Comparison of ENCODE assay signal across 24 mouse cellular contexts in the genomic region with DNA sequence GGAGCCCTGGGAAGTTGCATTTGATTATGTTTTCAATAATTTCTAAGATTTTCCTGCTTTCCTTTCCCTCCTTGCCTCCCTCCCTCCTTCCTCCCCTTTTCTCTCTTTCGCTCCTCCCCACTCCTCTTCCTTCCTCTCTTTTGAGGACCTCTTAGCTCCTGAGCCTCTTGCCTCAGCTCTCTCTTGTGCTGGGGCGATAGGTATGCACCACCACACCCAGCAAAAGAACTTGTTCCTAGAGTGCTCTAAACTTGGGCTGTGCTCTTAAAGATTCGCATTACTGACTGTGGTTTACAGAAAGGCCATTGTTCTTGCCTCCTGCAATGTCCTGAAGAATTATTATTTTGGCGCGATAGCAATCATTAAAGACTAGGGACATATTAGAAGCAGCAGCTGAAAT.
"Had no signal": no experiment of that assay in that cellular context is flagged by ENCODE, and none has a peak within 500 bp of the region (broad histone marks: within the 10 kb centered on the region; RNA-seq: fewer than 3 reads in every experiment).

No protein-coding gene starts in this region.

- ATAC-seq: hindbrain, embryonic 16.5 days; inflammation-experienced regulatory T-cells, adult 6 months; intestine, embryonic 15.5 days; intestine, postnatal 0 days had no signal

- H3K36me3 ChIP-seq: heart, embryonic 10.5 days; heart, embryonic 12.5 days; intestine, embryonic 15.5 days; limb, embryonic 10.5 days; limb, embryonic 12.5 days had no signal

- H3K27ac ChIP-seq: gastrocnemius, adult 2 months; heart, embryonic 10.5 days; hindbrain, embryonic 10.5 days; hindbrain, embryonic 12.5 days; hindbrain, embryonic 14.5 days; intestine, embryonic 15.5 days; layer of hippocampus, adult 2 months; left cerebral cortex, adult 2 months; limb, embryonic 10.5 days; limb, embryonic 12.5 days had no signal

- H3K4me2 ChIP-seq: heart, embryonic 12.5 days; hindbrain, embryonic 12.5 days; hindbrain, embryonic 14.5 days; intestine, embryonic 15.5 days; limb, embryonic 12.5 days had no signal

- H3K4me1 ChIP-seq: hindbrain, embryonic 10.5 days; hindbrain, embryonic 12.5 days; intestine, embryonic 15.5 days; limb, embryonic 10.5 days; limb, embryonic 12.5 days had no signal

- H3K9ac ChIP-seq: heart, embryonic 12.5 days; hindbrain, embryonic 12.5 days; hindbrain, embryonic 14.5 days; intestine, embryonic 15.5 days; limb, embryonic 12.5 days had no signal

- DNase-seq: gastrocnemius, adult 2 months; gastrocnemius, postnatal 10 days; gastrocnemius, postnatal 25 days; heart, adult 18-20 months; heart, postnatal 10 days; heart, postnatal 4 days; kidney, adult 18-20 months; kidney, adult 8-10 months; kidney, postnatal 10 days; kidney, postnatal 25 days; kidney, postnatal 4 days had no signal

- H3K27me3 ChIP-seq: heart, embryonic 12.5 days; hindbrain, embryonic 12.5 days; intestine, embryonic 15.5 days; limb, embryonic 12.5 days had no signal

- H3K4me3 ChIP-seq: gastrocnemius, adult 2 months; heart, embryonic 10.5 days; heart, embryonic 12.5 days; hindbrain, embryonic 10.5 days; hindbrain, embryonic 12.5 days; intestine, embryonic 15.5 days; layer of hippocampus, adult 2 months; left cerebral cortex, adult 2 months; limb, embryonic 10.5 days; limb, embryonic 12.5 days had no signal

- H3K9me3 ChIP-seq: heart, embryonic 10.5 days; heart, embryonic 12.5 days; hindbrain, embryonic 10.5 days; hindbrain, embryonic 12.5 days; intestine, embryonic 15.5 days; limb, embryonic 10.5 days; limb, embryonic 12.5 days had no signal
